Mouse (Mus musculus): ENCODE measurements around the gene Mast3. TPM values are rescaled to one million over a fixed set of nuclear protein-coding genes. Genes with fewer than 3 reads are reported as not detected.
A peak's percentile ranks its signal among the peaks of the same experiment; 100 is the strongest.

Mast3 gene
- polyA plus RNA-seq, 1 experiment, result 71.9 TPM

GRCm38 (mm10) chr8:70772075-70772474, 32.8 kb downstream of the Mast3 start:
- Histone ChIP-seq H3K4me1 (ENCODE audit: control insufficient read depth, insufficient read depth, insufficient read length, low read length) (peaks cover 40% of the 10 kb centered on the region), H3K27me3 (ENCODE audit: control insufficient read depth, insufficient read depth, low read length) (no peaks in the 10 kb centered on the region), H3K36me3 (ENCODE audit: control insufficient read depth, insufficient read depth, low read length) (peaks cover 26% of the 10 kb centered on the region), H3K27ac (ENCODE audit: insufficient read depth, low read depth, low read length) (no peak overlapping the region), H3K4me3 (ENCODE audit: low read depth, low read length) (no peak overlapping the region)
- 92% methylated on average over 13 of the region's 13 CpGs for WGBS
- no peak for TF ChIP-seq POLR2A (IDR thresholded peaks at IDR 0.05; ENCODE audit: low read depth, low read length)
- no peak for TF ChIP-seq CTCF (IDR thresholded peaks at IDR 0.05; ENCODE audit: extremely low read depth, insufficient read length, insufficient replicate concordance, low read depth, low read length)

DNA sequence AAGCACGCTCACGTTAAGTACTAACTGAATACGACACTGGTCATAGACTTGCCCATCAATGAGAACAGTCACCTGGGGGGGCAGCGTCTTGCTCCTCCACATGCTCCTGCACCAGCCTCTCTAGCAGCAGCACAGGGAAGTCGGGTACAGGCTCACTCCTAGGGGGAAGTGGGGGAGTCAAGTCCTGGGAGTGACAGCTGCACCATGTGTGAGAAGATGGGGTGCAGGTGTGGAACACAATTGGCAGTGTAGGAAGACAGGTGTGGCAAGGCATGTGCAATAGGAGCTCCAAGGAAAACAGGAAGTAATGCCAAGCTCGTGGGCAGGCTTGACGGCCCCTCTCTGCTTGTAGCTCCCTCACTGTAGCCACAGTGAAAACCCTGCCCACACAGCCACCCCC, 33.6 kb downstream of the Mast3 start:
- H3K36me3 ChIP-seq (ENCODE audit: control insufficient read depth, insufficient read depth, low read length), result peaks cover 26% of the 10 kb centered on the region
- 71% methylated on average over 7 of the region's 7 CpGs for WGBS
- peaks cover 45% of the 10 kb centered on the region for H3K4me1 ChIP-seq (ENCODE audit: control insufficient read depth, insufficient read depth, insufficient read length, low read length)
- no peak for TF ChIP-seq POLR2A (IDR thresholded peaks at IDR 0.05; ENCODE audit: low read depth, low read length)
- no peak for TF ChIP-seq CTCF (IDR thresholded peaks at IDR 0.05; ENCODE audit: extremely low read depth, insufficient read length, insufficient replicate concordance, low read depth, low read length)
- no peak overlapping the region for H3K4me3 ChIP-seq (ENCODE audit: low read depth, low read length)
- no peak overlapping the region for H3K27ac ChIP-seq (ENCODE audit: insufficient read depth, low read depth, low read length)
- no peaks in the 10 kb centered on the region for H3K27me3 ChIP-seq (ENCODE audit: control insufficient read depth, insufficient read depth, low read length)

DNA sequence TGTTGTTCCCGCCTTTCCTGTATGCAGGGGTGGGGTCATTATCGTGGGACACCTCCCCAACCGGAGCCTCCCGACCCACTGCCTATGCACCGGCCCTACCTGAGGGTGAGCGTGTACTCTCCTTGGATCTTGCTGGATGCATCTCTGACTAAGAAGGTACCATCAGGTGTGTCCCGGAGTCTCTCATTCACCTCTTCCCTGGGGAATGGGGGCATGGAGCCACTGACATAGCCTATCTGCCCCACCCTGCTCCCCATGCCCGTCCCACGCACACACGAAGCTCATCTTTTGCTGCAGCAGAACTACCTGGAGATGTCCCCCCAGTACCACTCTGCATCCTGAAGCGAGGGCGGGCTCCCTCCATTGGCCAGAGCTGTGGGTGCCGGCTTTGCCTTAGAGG, 34.1 kb downstream of the Mast3 start:
- Histone ChIP-seq H3K36me3 (ENCODE audit: control insufficient read depth, insufficient read depth, low read length) (peaks cover 26% of the 10 kb centered on the region), H3K4me1 (ENCODE audit: control insufficient read depth, insufficient read depth, insufficient read length, low read length) (peaks cover 42% of the 10 kb centered on the region), H3K4me3 (ENCODE audit: low read depth, low read length) (no peak overlapping the region), H3K27me3 (ENCODE audit: control insufficient read depth, insufficient read depth, low read length) (no peaks in the 10 kb centered on the region), H3K27ac (ENCODE audit: insufficient read depth, low read depth, low read length) (no peak overlapping the region)
- TF ChIP-seq CTCF (IDR thresholded peaks at IDR 0.05; ENCODE audit: extremely low read depth, insufficient read length, insufficient replicate concordance, low read depth, low read length) (no peak), POLR2A (IDR thresholded peaks at IDR 0.05; ENCODE audit: low read depth, low read length) (no peak)
- WGBS, result 95% methylated on average over 13 of the region's 13 CpGs

DNA sequence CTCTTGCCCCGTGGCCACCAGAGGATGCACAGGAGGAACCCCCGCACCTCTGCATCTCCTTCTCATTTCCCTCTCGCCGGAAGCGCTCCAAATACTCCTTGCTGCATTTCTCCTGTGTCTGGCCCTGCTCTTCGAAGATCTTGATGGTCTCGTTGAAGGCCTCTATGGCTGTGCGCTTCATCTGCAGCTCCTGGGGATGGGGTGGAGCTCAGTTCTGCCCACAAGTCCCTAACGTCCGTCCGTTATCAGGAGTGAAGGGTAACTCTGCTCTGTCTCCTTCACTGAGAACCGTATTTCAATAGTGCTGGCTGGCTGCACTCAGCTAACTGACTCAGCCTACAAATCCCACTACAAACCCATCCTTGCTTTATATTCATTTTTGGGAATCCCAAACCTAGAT, 35.0 kb downstream of the Mast3 start:
- no peak for TF ChIP-seq CTCF (IDR thresholded peaks at IDR 0.05; ENCODE audit: extremely low read depth, insufficient read length, insufficient replicate concordance, low read depth, low read length)
- TF ChIP-seq POLR2A (IDR thresholded peaks at IDR 0.05; ENCODE audit: low read depth, low read length), result no peak
- peaks cover 42% of the 10 kb centered on the region for H3K4me1 ChIP-seq (ENCODE audit: control insufficient read depth, insufficient read depth, insufficient read length, low read length)
- no peak overlapping the region for H3K27ac ChIP-seq (ENCODE audit: insufficient read depth, low read depth, low read length)
- peaks cover 26% of the 10 kb centered on the region for H3K36me3 ChIP-seq (ENCODE audit: control insufficient read depth, insufficient read depth, low read length)
- no peaks in the 10 kb centered on the region for H3K27me3 ChIP-seq (ENCODE audit: control insufficient read depth, insufficient read depth, low read length)
- 83% methylated on average over 12 of the region's 12 CpGs for WGBS
- no peak overlapping the region for H3K4me3 ChIP-seq (ENCODE audit: low read depth, low read length)

- Histone ChIP-seq H3K27ac (ENCODE audit: insufficient read depth, low read depth, low read length) (no peak overlapping the region), H3K27me3 (ENCODE audit: control insufficient read depth, insufficient read depth, low read length) (no peaks in the 10 kb centered on the region), H3K36me3 (ENCODE audit: control insufficient read depth, insufficient read depth, low read length) (peaks cover 26% of the 10 kb centered on the region), H3K4me3 (ENCODE audit: low read depth, low read length) (no peak overlapping the region), H3K4me1 (ENCODE audit: control insufficient read depth, insufficient read depth, insufficient read length, low read length) (peaks cover 43% of the 10 kb centered on the region)
- TF ChIP-seq CTCF (IDR thresholded peaks at IDR 0.05; ENCODE audit: extremely low read depth, insufficient read length, insufficient replicate concordance, low read depth, low read length) (peak; percentile 100), POLR2A (IDR thresholded peaks at IDR 0.05; ENCODE audit: low read depth, low read length) (no peak)
- WGBS, result 5% methylated on average over 26 of the region's 26 CpGs
Measured at GRCm38 (mm10) chr8:70769359-70769758, 35.5 kb downstream of the Mast3 start.

- Histone ChIP-seq H3K27ac (ENCODE audit: insufficient read depth, low read depth, low read length) (0 out of 2 replicates have a peak overlapping the region, but pooled peaks have one; percentile 45), H3K4me1 (ENCODE audit: control insufficient read depth, insufficient read depth, insufficient read length, low read length) (peaks cover 40% of the 10 kb centered on the region), H3K36me3 (ENCODE audit: control insufficient read depth, insufficient read depth, low read length) (peaks cover 26% of the 10 kb centered on the region), H3K27me3 (ENCODE audit: control insufficient read depth, insufficient read depth, low read length) (no peaks in the 10 kb centered on the region), H3K4me3 (ENCODE audit: low read depth, low read length) (no peak overlapping the region)
- TF ChIP-seq POLR2A (IDR thresholded peaks at IDR 0.05; ENCODE audit: low read depth, low read length), result no peak
- TF ChIP-seq CTCF (IDR thresholded peaks at IDR 0.05; ENCODE audit: extremely low read depth, insufficient read length, insufficient replicate concordance, low read depth, low read length), result no peak
- 79% methylated on average over 16 of the region's 16 CpGs for WGBS
Measured at GRCm38 (mm10) chr8:70768956-70769355, 35.9 kb downstream of the Mast3 start.

GRCm38 (mm10) chr8:70768231-70768776, 36.5 kb downstream of the Mast3 start:
- no peak overlapping the region for H3K4me3 ChIP-seq (ENCODE audit: low read depth, low read length)
- no peaks in the 10 kb centered on the region for H3K27me3 ChIP-seq (ENCODE audit: control insufficient read depth, insufficient read depth, low read length)
- H3K36me3 ChIP-seq (ENCODE audit: control insufficient read depth, insufficient read depth, low read length), result peaks cover 28% of the 10 kb centered on the region
- no peak for TF ChIP-seq CTCF (IDR thresholded peaks at IDR 0.05; ENCODE audit: extremely low read depth, insufficient read length, insufficient replicate concordance, low read depth, low read length)
- TF ChIP-seq POLR2A (IDR thresholded peaks at IDR 0.05; ENCODE audit: low read depth, low read length), result no peak
- H3K4me1 ChIP-seq (ENCODE audit: control insufficient read depth, insufficient read depth, insufficient read length, low read length), result peaks cover 40% of the 10 kb centered on the region
- peak overlapping the region; percentile 45; the same call in 1 of the 2 replicates for H3K27ac ChIP-seq (ENCODE audit: insufficient read depth, low read depth, low read length)
- WGBS, result 91% methylated on average over 32 of the region's 32 CpGs

All from small intestine, adult 2 months (tissue).